Mouse (Mus musculus) embryo, embryonic 10 days (tissue): Measurements from ENCODE around the gene Prcd.
"Not testable (repeated sequence)": the region's sequence is repeated elsewhere in the genome, so short reads cannot be mapped to it uniquely, and the experiment has no call there.

Experiments used
- DNase-seq: peaks from one replicate; pipeline ENCODE4 v3.0.0-alpha.2; 2015; ENCODE audit warnings: low spot score

Prcd gene

GRCm38 (mm10) chr11:116669787-116670365, 16.5 kb downstream of the Prcd start:
- DNase-seq: peak; percentile 43

GRCm38 (mm10) chr11:116670386-116670785, 17.1 kb downstream of the Prcd start:
- DNase-seq: no peak

- peak; percentile 98 for DNase-seq
Measured at GRCm38 (mm10) chr11:116671112-116671844, 17.9 kb downstream of the Prcd start.

GRCm38 (mm10) chr11:116671845-116672434, 18.6 kb downstream of the Prcd start:
- no peak for DNase-seq

- no peak for DNase-seq
Measured at GRCm38 (mm10) chr11:116672595-116672994, 19.3 kb downstream of the Prcd start.

- no peak for DNase-seq
Measured at GRCm38 (mm10) chr11:116673410-116673809, 20.1 kb downstream of the Prcd start.

- no peak for DNase-seq
Measured at GRCm38 (mm10) chr11:116674616-116675379, 21.5 kb downstream of the Prcd start.

- not testable (repeated sequence) for DNase-seq
Measured at GRCm38 (mm10) chr11:116675429-116675828, 22.1 kb downstream of the Prcd start.

GRCm38 (mm10) chr11:116676175-116676976, 23.0 kb downstream of the Prcd start:
- DNase-seq: no peak

- no peak for DNase-seq
Measured at GRCm38 (mm10) chr11:116677711-116678441, 24.5 kb downstream of the Prcd start.

GRCm38 (mm10) chr11:116679148-116679547, 25.8 kb downstream of the Prcd start:
- DNase-seq: no peak

GRCm38 (mm10) chr11:116680321-116681091, 27.2 kb downstream of the Prcd start:
- no peak for DNase-seq

- no peak for DNase-seq
Measured at GRCm38 (mm10) chr11:116681147-116681546, 27.8 kb downstream of the Prcd start.

- DNase-seq: no peak
Measured at GRCm38 (mm10) chr11:116682501-116683144, 29.3 kb downstream of the Prcd start.

- no peak for DNase-seq
Measured at GRCm38 (mm10) chr11:116683777-116684176, 30.4 kb downstream of the Prcd start.

- DNase-seq: no peak
Measured at GRCm38 (mm10) chr11:116685729-116686128, 32.4 kb downstream of the Prcd start.

GRCm38 (mm10) chr11:116687897-116688296, 34.6 kb downstream of the Prcd start:
- no peak for DNase-seq

GRCm38 (mm10) chr11:116689622-116690021, 36.3 kb downstream of the Prcd start:
- no peak for DNase-seq

GRCm38 (mm10) chr11:116690701-116691575, 37.6 kb downstream of the Prcd start:
- DNase-seq: no peak
